Mouse (Mus musculus) midbrain, embryonic 15.5 days (tissue): ENCODE measurements around the gene Ssr2. TPM values are rescaled to one million over a fixed set of nuclear protein-coding genes. Genes with fewer than 3 reads are reported as not detected.

Experiments used
- ATAC-seq: fragments of 200-750 bp; cut with Nextera tagmentation; replicated peaks from 2 replicates; pipeline ENCODE4 v1.8.0; 2017; ENCODE audit warnings: moderate TSS enrichment
- H3K27ac ChIP-seq: fragments of 300-500 bp; sonication (generic); 2 replicates; pipeline ENCODE4 v1.5.1; 2015; ENCODE audit warnings: mild to moderate bottlenecking, inconsistent platforms
- H3K27me3 ChIP-seq: fragments of 300-500 bp; sonication (generic); replicated peaks from 2 replicates; pipeline ENCODE4 v1.6.1; 2015; ENCODE audit warnings: inconsistent platforms
- H3K36me3 ChIP-seq: fragments of 300-500 bp; sonication (generic); replicated peaks from 2 replicates; pipeline ENCODE4 v1.6.1; 2015; ENCODE audit warnings: inconsistent platforms
- H3K4me1 ChIP-seq: fragments of 300-500 bp; sonication (generic); 2 replicates; pipeline ENCODE4 v1.6.1; 2015; ENCODE audit warnings: inconsistent platforms
- H3K4me2 ChIP-seq: fragments of 300-500 bp; sonication (generic); 2 replicates; pipeline ENCODE4 v1.6.1; 2015; ENCODE audit warnings: inconsistent platforms, mild to moderate bottlenecking, moderate library complexity
- H3K4me3 ChIP-seq: fragments of 300-500 bp; sonication (generic); 2 replicates; pipeline ENCODE4 v1.5.1; 2015; ENCODE audit warnings: mild to moderate bottlenecking, inconsistent platforms
- H3K9ac ChIP-seq: fragments of 300-500 bp; sonication (generic); 2 replicates; pipeline ENCODE4 v1.6.1; 2015; ENCODE audit warnings: mild to moderate bottlenecking, inconsistent platforms
- H3K9me3 ChIP-seq: fragments of 300-500 bp; sonication (generic); 2 replicates; pipeline ENCODE4 v1.6.1; 2016; ENCODE audit warnings: inconsistent platforms
- WGBS: fragments of 180-500 bp; shearing (Covaris S2); methylation state at CpG from one replicate; pipeline ENCODE4 v1.1.7; 2015; ENCODE audit warnings: mixed read lengths; 5-methylcytosine and 5-hydroxymethylcytosine counted together
- polyA plus RNA-seq: library from polyadenylated mRNA; unstranded; fragments of >200 nt; fragmentation: Nextera tagmentation; extraction: Ambion mirVana; gene quantifications from 2 replicates; pipeline ENCODE4 v1.2.1, GENCODE M21; 2015

The Ssr2 gene
- polyA plus RNA-seq, 1 experiment from 2014 or later: 133 TPM

GRCm38 (mm10) chr3:88623346-88624135, 47.9 kb downstream of the Ssr2 start:
- H3K4me1 ChIP-seq: peaks cover 54% of the 10 kb centered on the region
- ATAC-seq: peak; percentile 13

GRCm38 (mm10) chr3:88624324-88624723, 48.6 kb downstream of the Ssr2 start:
- Histone ChIP-seq H3K36me3 (no peaks in the 10 kb centered on the region), H3K27me3 (no peaks in the 10 kb centered on the region), H3K9ac (peak overlapping the region; percentile 94), H3K27ac (peak overlapping the region; percentile 96), H3K4me1 (peaks cover 60% of the 10 kb centered on the region), H3K4me2 (peak overlapping the region; percentile 93), H3K9me3 (no peaks in the 10 kb centered on the region), H3K4me3 (peak overlapping the region; percentile 92)
- ATAC-seq: no peak
- WGBS: 1% methylated on average over 4 of the region's 4 CpGs

More at GRCm38 (mm10) chr3:88623346-88624135, 47.9 kb downstream of the Ssr2 start:
- WGBS: 1% methylated on average over 15 of the region's 15 CpGs
- H3K9me3 ChIP-seq: no peaks in the 10 kb centered on the region
- peak overlapping the region; percentile 92 for H3K4me3 ChIP-seq
- peak overlapping the region; percentile 94 for H3K9ac ChIP-seq
- H3K27ac ChIP-seq: peak overlapping the region; percentile 96
- H3K4me2 ChIP-seq: peak overlapping the region; percentile 93
- no peaks in the 10 kb centered on the region for H3K36me3 ChIP-seq
- no peaks in the 10 kb centered on the region for H3K27me3 ChIP-seq

GRCm38 (mm10) chr3:88624951-88625350, 49.3 kb downstream of the Ssr2 start:
- Histone ChIP-seq H3K27ac (peak overlapping the region; percentile 96), H3K36me3 (peaks cover 6% of the 10 kb centered on the region; the same call in 1 of the 2 replicates), H3K4me1 (peaks cover 64% of the 10 kb centered on the region), H3K9me3 (no peaks in the 10 kb centered on the region), H3K4me3 (peak overlapping the region; percentile 92), H3K27me3 (no peaks in the 10 kb centered on the region), H3K4me2 (peak overlapping the region; percentile 93), H3K9ac (peak overlapping the region; percentile 94)
- no peak for ATAC-seq
- 30% methylated on average over 2 of the region's 2 CpGs for WGBS

- WGBS: 90% methylated on average over 7 of the region's 7 CpGs
- H3K36me3 ChIP-seq: peaks cover 11% of the 10 kb centered on the region; the same call in 1 of the 2 replicates
- H3K9me3 ChIP-seq: no peaks in the 10 kb centered on the region
- peak overlapping the region; percentile 93; the same call in 1 of the 2 replicates for H3K4me2 ChIP-seq
- H3K27ac ChIP-seq: peak overlapping the region; percentile 96; the same call in 1 of the 2 replicates
- H3K4me3 ChIP-seq: no peak overlapping the region
- peaks cover 60% of the 10 kb centered on the region for H3K4me1 ChIP-seq
- no peak for ATAC-seq
- H3K27me3 ChIP-seq: no peaks in the 10 kb centered on the region
- H3K9ac ChIP-seq: no peak overlapping the region
These were observed 49.9 kb downstream of the Ssr2 start for GRCm38 (mm10) chr3:88625531-88625930.

- peaks cover 57% of the 10 kb centered on the region for H3K4me1 ChIP-seq
- WGBS: 59% methylated on average over 7 of the region's 7 CpGs
- H3K4me3 ChIP-seq: 0 out of 2 replicates have a peak overlapping the region, but pooled peaks have one; percentile 7
- H3K9me3 ChIP-seq: no peaks in the 10 kb centered on the region
- no peak overlapping the region for H3K27ac ChIP-seq
- peak overlapping the region; percentile 23 for H3K9ac ChIP-seq
- no peak for ATAC-seq
- H3K27me3 ChIP-seq: no peaks in the 10 kb centered on the region
- peaks cover 16% of the 10 kb centered on the region; the same call in 1 of the 2 replicates for H3K36me3 ChIP-seq
- H3K4me2 ChIP-seq: peak overlapping the region; percentile 21; the same call in 1 of the 2 replicates
These were observed 50.6 kb downstream of the Ssr2 start for GRCm38 (mm10) chr3:88626316-88626715.

- H3K9me3 ChIP-seq: no peaks in the 10 kb centered on the region
- H3K27me3 ChIP-seq: no peaks in the 10 kb centered on the region
- no peak overlapping the region for H3K4me3 ChIP-seq
- H3K36me3 ChIP-seq: peaks cover 24% of the 10 kb centered on the region
- no peak overlapping the region for H3K9ac ChIP-seq
- H3K4me2 ChIP-seq: no peak overlapping the region
- peaks cover 57% of the 10 kb centered on the region for H3K4me1 ChIP-seq
- ATAC-seq: no peak
- H3K27ac ChIP-seq: no peak overlapping the region; the same call in 1 of the 2 replicates
- 69% methylated on average over 4 of the region's 4 CpGs for WGBS
These were observed 51.4 kb downstream of the Ssr2 start for GRCm38 (mm10) chr3:88627114-88627513.

DNA sequence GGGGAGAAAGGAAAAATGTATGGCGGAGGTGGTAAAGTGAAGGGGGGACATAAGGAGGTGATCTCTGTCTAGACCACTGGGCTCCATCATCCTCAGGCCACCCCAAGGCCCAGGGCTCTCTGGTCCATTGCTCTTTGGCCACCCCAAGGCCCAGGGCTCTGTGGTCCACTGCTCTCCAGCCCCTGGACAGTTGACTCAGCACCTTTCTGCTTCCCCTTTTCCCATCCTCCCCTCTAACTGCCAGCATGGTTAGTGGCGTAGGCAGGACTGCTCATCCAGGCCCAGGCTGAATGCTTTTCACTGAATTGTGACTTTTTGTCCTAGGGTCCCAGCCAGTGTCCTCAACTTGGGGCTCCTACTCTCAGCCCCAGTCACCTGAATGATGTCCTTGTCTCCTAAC, 51.9 kb downstream of the Ssr2 start:
- no peak overlapping the region for H3K4me2 ChIP-seq
- H3K36me3 ChIP-seq: peaks cover 27% of the 10 kb centered on the region
- H3K9me3 ChIP-seq: no peaks in the 10 kb centered on the region
- no peak overlapping the region for H3K9ac ChIP-seq
- 94% methylated on average over 2 of the region's 2 CpGs for WGBS
- H3K27me3 ChIP-seq: no peaks in the 10 kb centered on the region
- H3K27ac ChIP-seq: no peak overlapping the region
- H3K4me1 ChIP-seq: peaks cover 57% of the 10 kb centered on the region
- ATAC-seq: no peak
- H3K4me3 ChIP-seq: no peak overlapping the region

- Histone ChIP-seq H3K27ac (no peak overlapping the region), H3K9ac (no peak overlapping the region), H3K27me3 (no peaks in the 10 kb centered on the region), H3K4me1 (peaks cover 55% of the 10 kb centered on the region), H3K4me3 (no peak overlapping the region), H3K4me2 (no peak overlapping the region), H3K36me3 (peaks cover 38% of the 10 kb centered on the region), H3K9me3 (no peaks in the 10 kb centered on the region)
- WGBS: 78% methylated on average over 4 of the region's 4 CpGs
- ATAC-seq: no peak
These were observed 53.1 kb downstream of the Ssr2 start for GRCm38 (mm10) chr3:88628766-88629165.

DNA sequence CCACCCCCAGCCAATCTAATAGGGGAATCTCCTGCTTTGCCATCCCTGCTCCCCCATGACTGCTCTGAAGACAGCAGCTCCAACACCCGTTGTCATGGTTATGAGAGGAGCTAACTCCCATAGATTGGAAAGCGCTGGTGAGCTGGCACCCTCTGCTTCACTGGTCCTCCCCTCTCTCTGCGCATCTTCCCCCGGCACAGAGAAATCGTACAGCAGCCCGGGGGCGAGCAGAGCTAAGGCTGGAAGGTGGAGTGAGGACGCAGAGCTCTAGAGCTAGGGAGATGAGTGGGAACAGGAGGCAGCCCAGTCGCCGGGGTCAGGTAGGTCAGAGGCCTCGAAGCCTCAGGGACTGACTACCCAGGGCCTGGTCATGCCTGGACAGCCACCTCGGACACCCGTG, 53.6 kb downstream of the Ssr2 start:
- peaks cover 42% of the 10 kb centered on the region for H3K36me3 ChIP-seq
- no peak overlapping the region for H3K4me3 ChIP-seq
- no peak overlapping the region for H3K27ac ChIP-seq
- H3K4me2 ChIP-seq: no peak overlapping the region
- H3K27me3 ChIP-seq: no peaks in the 10 kb centered on the region
- WGBS: 75% methylated on average over 13 of the region's 13 CpGs
- no peak for ATAC-seq
- H3K4me1 ChIP-seq: peaks cover 50% of the 10 kb centered on the region
- H3K9me3 ChIP-seq: no peaks in the 10 kb centered on the region
- no peak overlapping the region for H3K9ac ChIP-seq

DNA sequence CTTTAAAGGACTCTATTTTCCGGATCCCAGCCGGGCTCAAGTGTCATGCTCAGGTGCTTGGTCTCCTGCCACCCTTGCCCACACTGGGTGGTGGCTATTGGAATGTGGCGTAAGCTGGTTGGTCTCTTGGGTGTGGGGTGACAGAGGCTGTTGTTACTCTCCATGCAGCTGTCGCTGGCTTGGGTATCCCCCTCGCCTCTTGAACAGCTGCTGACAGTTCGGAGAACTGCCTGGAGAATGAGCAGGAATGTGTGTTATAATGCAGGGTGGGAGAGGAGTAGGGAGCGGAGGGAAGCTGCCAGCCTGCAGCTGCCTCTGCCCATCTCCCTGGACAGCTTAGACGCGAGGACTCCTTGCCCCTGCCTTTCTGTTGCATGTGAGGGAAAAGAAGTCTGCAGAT, 54.3 kb downstream of the Ssr2 start:
- peaks cover 43% of the 10 kb centered on the region for H3K4me1 ChIP-seq
- H3K9ac ChIP-seq: no peak overlapping the region
- no peak overlapping the region for H3K4me2 ChIP-seq
- peaks cover 50% of the 10 kb centered on the region for H3K36me3 ChIP-seq
- 69% methylated on average over 9 of the region's 9 CpGs for WGBS
- H3K27ac ChIP-seq: no peak overlapping the region
- H3K9me3 ChIP-seq: no peaks in the 10 kb centered on the region
- no peak overlapping the region for H3K4me3 ChIP-seq
- no peak for ATAC-seq
- H3K27me3 ChIP-seq: no peaks in the 10 kb centered on the region

DNA sequence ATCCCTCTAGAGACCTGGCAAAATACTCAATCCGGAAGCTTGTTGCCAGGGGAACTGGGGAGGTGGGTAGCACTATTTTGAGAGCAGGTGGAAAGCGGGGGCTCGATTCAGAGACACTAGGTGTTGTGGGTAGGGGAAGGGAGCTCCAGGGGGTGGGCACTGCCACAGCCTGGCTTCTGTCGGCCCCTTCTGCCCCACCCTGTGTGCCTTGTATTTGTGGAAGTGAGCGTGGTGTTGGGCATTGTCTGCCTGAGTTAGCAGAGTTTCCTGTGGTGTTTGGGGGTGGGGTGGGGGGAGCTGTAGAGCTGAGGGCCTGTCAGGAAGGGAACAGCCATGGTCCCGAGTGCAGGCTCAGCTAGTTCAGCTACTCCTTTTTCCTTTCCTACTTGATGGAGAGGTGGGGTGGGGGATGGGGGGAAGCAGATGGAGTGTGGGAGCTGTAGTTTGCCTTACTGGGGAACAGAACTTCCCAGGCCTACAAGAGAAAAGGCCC, 55.2 kb downstream of the Ssr2 start:
- H3K9me3 ChIP-seq: no peaks in the 10 kb centered on the region
- no peaks in the 10 kb centered on the region for H3K27me3 ChIP-seq
- no peak overlapping the region for H3K4me3 ChIP-seq
- H3K9ac ChIP-seq: no peak overlapping the region
- no peak overlapping the region for H3K4me2 ChIP-seq
- no peak overlapping the region for H3K27ac ChIP-seq
- WGBS: 69% methylated on average over 6 of the region's 6 CpGs
- H3K36me3 ChIP-seq: peaks cover 59% of the 10 kb centered on the region
- H3K4me1 ChIP-seq: peaks cover 34% of the 10 kb centered on the region
- no peak for ATAC-seq

DNA sequence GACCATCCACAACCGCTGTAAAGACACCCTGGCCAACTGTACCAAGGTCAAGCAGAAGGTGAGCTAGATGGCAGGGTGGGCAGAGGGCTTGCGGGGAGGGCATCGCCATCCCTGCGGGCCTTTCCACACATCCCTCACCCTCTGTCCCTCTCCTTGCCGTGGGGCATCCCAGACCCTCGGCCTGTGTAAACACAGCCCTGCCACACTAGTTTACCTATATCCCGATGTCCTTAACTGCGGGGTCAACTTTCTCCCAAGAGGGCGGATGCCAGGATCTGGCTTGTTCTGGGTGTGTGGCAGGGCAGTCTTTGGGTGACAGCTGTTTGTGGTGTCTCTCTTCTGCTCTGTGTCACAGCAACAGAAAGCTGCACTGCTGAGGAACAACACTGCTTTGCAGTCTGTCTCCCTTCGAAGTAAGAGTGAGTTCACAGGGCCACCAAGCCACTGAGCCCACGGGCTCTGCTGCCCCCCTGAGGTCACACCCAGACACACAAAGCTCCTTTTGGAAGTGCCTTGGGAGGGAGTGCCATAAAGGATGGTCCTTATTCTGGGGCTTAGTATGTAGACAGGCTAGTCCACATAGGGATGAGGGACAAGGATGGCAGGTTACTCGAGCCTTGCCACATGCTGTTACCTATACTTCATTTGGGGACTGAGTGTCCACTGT, 56.4 kb downstream of the Ssr2 start:
- H3K4me3 ChIP-seq: no peak overlapping the region
- no peak overlapping the region for H3K9ac ChIP-seq
- peaks cover 22% of the 10 kb centered on the region for H3K4me1 ChIP-seq
- no peak for ATAC-seq
- H3K36me3 ChIP-seq: peaks cover 70% of the 10 kb centered on the region
- WGBS: 80% methylated on average over 12 of the region's 12 CpGs
- no peaks in the 10 kb centered on the region for H3K27me3 ChIP-seq
- no peak overlapping the region for H3K27ac ChIP-seq
- H3K9me3 ChIP-seq: no peaks in the 10 kb centered on the region
- no peak overlapping the region for H3K4me2 ChIP-seq
